Mouse (Mus musculus): ENCODE data around the gene Astn1. TPM values are rescaled to one million over a fixed set of nuclear protein-coding genes. Genes with fewer than 3 reads are reported as not detected.

Gene Astn1
- polyA plus RNA-seq, 1 experiment, result 0.28 TPM

- Histone ChIP-seq H3K36me3 (ENCODE audit: control insufficient read depth, insufficient read depth, low read length) (no peaks in the 10 kb centered on the region), H3K4me3 (ENCODE audit: control insufficient read depth, low read depth, low read length) (no peak overlapping the region), H3K27ac (ENCODE audit: control insufficient read depth, insufficient read depth, low read depth, low read length) (no peak overlapping the region), H3K4me1 (ENCODE audit: control insufficient read depth, insufficient read depth, low read length) (no peaks in the 10 kb centered on the region), H3K27me3 (ENCODE audit: control insufficient read depth, insufficient read depth, low read length) (no peaks in the 10 kb centered on the region)
- no peak for TF ChIP-seq CTCF (IDR thresholded peaks at IDR 0.05; ENCODE audit: control insufficient read depth, insufficient read depth, insufficient replicate concordance, low read depth, low read length)
- no peak for TF ChIP-seq POLR2A (IDR thresholded peaks at IDR 0.05; ENCODE audit: control insufficient read depth, low read depth, low read length)
Measured at GRCm38 (mm10) chr1:158551951-158552350, 189.9 kb downstream of the Astn1 start.

- no peak overlapping the region for H3K27ac ChIP-seq (ENCODE audit: control insufficient read depth, insufficient read depth, low read depth, low read length)
Measured at GRCm38 (mm10) chr1:158553341-158553740, 191.3 kb downstream of the Astn1 start.

GRCm38 (mm10) chr1:158554020-158554505 lies 192.0 kb downstream of the Astn1 start:
- Histone ChIP-seq H3K27me3 (ENCODE audit: control insufficient read depth, insufficient read depth, low read length) (no peaks in the 10 kb centered on the region), H3K27ac (ENCODE audit: control insufficient read depth, insufficient read depth, low read depth, low read length) (no peak overlapping the region), H3K4me3 (ENCODE audit: control insufficient read depth, low read depth, low read length) (no peak overlapping the region), H3K4me1 (ENCODE audit: control insufficient read depth, insufficient read depth, low read length) (no peaks in the 10 kb centered on the region), H3K36me3 (ENCODE audit: control insufficient read depth, insufficient read depth, low read length) (no peaks in the 10 kb centered on the region)
- TF ChIP-seq POLR2A (IDR thresholded peaks at IDR 0.05; ENCODE audit: control insufficient read depth, low read depth, low read length) (no peak), CTCF (IDR thresholded peaks at IDR 0.05; ENCODE audit: control insufficient read depth, insufficient read depth, insufficient replicate concordance, low read depth, low read length) (no peak)

More at GRCm38 (mm10) chr1:158553341-158553740, 191.3 kb downstream of the Astn1 start:
- no peaks in the 10 kb centered on the region for H3K27me3 ChIP-seq (ENCODE audit: control insufficient read depth, insufficient read depth, low read length)
- no peak overlapping the region for H3K4me3 ChIP-seq (ENCODE audit: control insufficient read depth, low read depth, low read length)
- TF ChIP-seq CTCF (IDR thresholded peaks at IDR 0.05; ENCODE audit: control insufficient read depth, insufficient read depth, insufficient replicate concordance, low read depth, low read length) (no peak), POLR2A (IDR thresholded peaks at IDR 0.05; ENCODE audit: control insufficient read depth, low read depth, low read length) (no peak)
- H3K4me1 ChIP-seq (ENCODE audit: control insufficient read depth, insufficient read depth, low read length), result no peaks in the 10 kb centered on the region
- H3K36me3 ChIP-seq (ENCODE audit: control insufficient read depth, insufficient read depth, low read length), result no peaks in the 10 kb centered on the region

GRCm38 (mm10) chr1:158573168-158573567 lies 211.1 kb downstream of the Astn1 start:
- no peak for TF ChIP-seq CTCF (IDR thresholded peaks at IDR 0.05; ENCODE audit: control insufficient read depth, insufficient read depth, insufficient replicate concordance, low read depth, low read length)
- H3K4me3 ChIP-seq (ENCODE audit: control insufficient read depth, low read depth, low read length), result no peak overlapping the region
- H3K27ac ChIP-seq (ENCODE audit: control insufficient read depth, insufficient read depth, low read depth, low read length), result no peak overlapping the region

GRCm38 (mm10) chr1:158573597-158573996 lies 211.5 kb downstream of the Astn1 start:
- H3K36me3 ChIP-seq (ENCODE audit: control insufficient read depth, insufficient read depth, low read length), result no peaks in the 10 kb centered on the region
- TF ChIP-seq POLR2A (IDR thresholded peaks at IDR 0.05; ENCODE audit: control insufficient read depth, low read depth, low read length), result no peak
- no peak for TF ChIP-seq CTCF (IDR thresholded peaks at IDR 0.05; ENCODE audit: control insufficient read depth, insufficient read depth, insufficient replicate concordance, low read depth, low read length)
- no peaks in the 10 kb centered on the region for H3K27me3 ChIP-seq (ENCODE audit: control insufficient read depth, insufficient read depth, low read length)
- H3K4me1 ChIP-seq (ENCODE audit: control insufficient read depth, insufficient read depth, low read length), result no peaks in the 10 kb centered on the region
- no peak overlapping the region for H3K4me3 ChIP-seq (ENCODE audit: control insufficient read depth, low read depth, low read length)
- no peak overlapping the region for H3K27ac ChIP-seq (ENCODE audit: control insufficient read depth, insufficient read depth, low read depth, low read length)

More at GRCm38 (mm10) chr1:158573168-158573567, 211.1 kb downstream of the Astn1 start:
- H3K4me1 ChIP-seq (ENCODE audit: control insufficient read depth, insufficient read depth, low read length), result no peaks in the 10 kb centered on the region
- H3K36me3 ChIP-seq (ENCODE audit: control insufficient read depth, insufficient read depth, low read length), result no peaks in the 10 kb centered on the region
- H3K27me3 ChIP-seq (ENCODE audit: control insufficient read depth, insufficient read depth, low read length), result no peaks in the 10 kb centered on the region

GRCm38 (mm10) chr1:158575997-158576396 lies 213.9 kb downstream of the Astn1 start:
- TF ChIP-seq POLR2A (IDR thresholded peaks at IDR 0.05; ENCODE audit: control insufficient read depth, low read depth, low read length) (no peak), CTCF (IDR thresholded peaks at IDR 0.05; ENCODE audit: control insufficient read depth, insufficient read depth, insufficient replicate concordance, low read depth, low read length) (no peak)
- Histone ChIP-seq H3K36me3 (ENCODE audit: control insufficient read depth, insufficient read depth, low read length) (no peaks in the 10 kb centered on the region), H3K4me3 (ENCODE audit: control insufficient read depth, low read depth, low read length) (no peak overlapping the region)

GRCm38 (mm10) chr1:158581806-158582205 lies 219.7 kb downstream of the Astn1 start:
- Histone ChIP-seq H3K27ac (ENCODE audit: control insufficient read depth, insufficient read depth, low read depth, low read length) (no peak overlapping the region), H3K27me3 (ENCODE audit: control insufficient read depth, insufficient read depth, low read length) (no peaks in the 10 kb centered on the region), H3K4me3 (ENCODE audit: control insufficient read depth, low read depth, low read length) (no peak overlapping the region), H3K36me3 (ENCODE audit: control insufficient read depth, insufficient read depth, low read length) (no peaks in the 10 kb centered on the region), H3K4me1 (ENCODE audit: control insufficient read depth, insufficient read depth, low read length) (no peaks in the 10 kb centered on the region)
- TF ChIP-seq POLR2A (IDR thresholded peaks at IDR 0.05; ENCODE audit: control insufficient read depth, low read depth, low read length), result no peak
- no peak for TF ChIP-seq CTCF (IDR thresholded peaks at IDR 0.05; ENCODE audit: control insufficient read depth, insufficient read depth, insufficient replicate concordance, low read depth, low read length)

More at GRCm38 (mm10) chr1:158575997-158576396, 213.9 kb downstream of the Astn1 start:
- no peaks in the 10 kb centered on the region for H3K4me1 ChIP-seq (ENCODE audit: control insufficient read depth, insufficient read depth, low read length)
- no peaks in the 10 kb centered on the region for H3K27me3 ChIP-seq (ENCODE audit: control insufficient read depth, insufficient read depth, low read length)
- no peak overlapping the region for H3K27ac ChIP-seq (ENCODE audit: control insufficient read depth, insufficient read depth, low read depth, low read length)

GRCm38 (mm10) chr1:158588903-158589302 lies 226.8 kb downstream of the Astn1 start:
- H3K27me3 ChIP-seq (ENCODE audit: control insufficient read depth, insufficient read depth, low read length), result no peaks in the 10 kb centered on the region

More at GRCm38 (mm10) chr1:158588903-158589302, 226.8 kb downstream of the Astn1 start:
- Histone ChIP-seq H3K4me1 (ENCODE audit: control insufficient read depth, insufficient read depth, low read length) (no peaks in the 10 kb centered on the region), H3K36me3 (ENCODE audit: control insufficient read depth, insufficient read depth, low read length) (no peaks in the 10 kb centered on the region), H3K27ac (ENCODE audit: control insufficient read depth, insufficient read depth, low read depth, low read length) (no peak overlapping the region), H3K4me3 (ENCODE audit: control insufficient read depth, low read depth, low read length) (no peak overlapping the region)
- TF ChIP-seq POLR2A (IDR thresholded peaks at IDR 0.05; ENCODE audit: control insufficient read depth, low read depth, low read length) (no peak), CTCF (IDR thresholded peaks at IDR 0.05; ENCODE audit: control insufficient read depth, insufficient read depth, insufficient replicate concordance, low read depth, low read length) (no peak)
